Comparison of ENCODE assay signal across 9 mouse cellular contexts in genomic region chr1:163311861-163312811, GRCm38 (mm10). TPM values are rescaled to one million over a fixed set of nuclear protein-coding genes. Genes with fewer than 3 reads are reported as not detected.
DNase-seq lines count a peak whose midpoint lies in the region; ATAC-seq and TF ChIP-seq lines count a peak whose summit lies in the region.
"Had no signal": no experiment of that assay in that cellular context is flagged by ENCODE, and none has a peak within 500 bp of the region (broad histone marks: within the 10 kb centered on the region; RNA-seq: fewer than 3 reads in every experiment).

No protein-coding gene starts in this region.

- no peak for TF ChIP-seq POLR2A in brain, embryonic 14.5 days (IDR thresholded peaks at IDR 0.05; ENCODE audit: borderline replicate concordance, extremely low read depth, insufficient read depth, insufficient read length, poor library complexity, severe bottlenecking)

- H3K9ac ChIP-seq in hindbrain, postnatal 0 days (replicated peaks; ENCODE audit: low read length): peak overlapping the region; percentile 51
- no peak overlapping the region for H3K9ac ChIP-seq in liver, embryonic 16.5 days (ENCODE audit: low read depth, low read length)

- peak; percentile 23 to 32 for DNase-seq in cerebellum, postnatal 14 days
- DNase-seq in cerebellum, adult 11 months: no peak
- peak; percentile 59 for DNase-seq in brain, embryonic 14.5 days (ENCODE audit: low read depth)
- peak; percentile 72 for DNase-seq in gastrocnemius, postnatal 25 days
- DNase-seq in hindbrain, postnatal 0 days (ENCODE audit: low spot score): peak; percentile 20
- DNase-seq in ovary, postnatal 10 days (ENCODE audit: low spot score): peak; percentile 38
- DNase-seq in B cell, adult 2 months: no peak

- H3K27ac ChIP-seq in hindbrain, postnatal 0 days: peak overlapping the region; percentile 11
- H3K27ac ChIP-seq in liver, embryonic 16.5 days (ENCODE audit: low read length): no peak overlapping the region

- peak overlapping the region; percentile 69 for H3K4me2 ChIP-seq in hindbrain, postnatal 0 days (ENCODE audit: low read depth, low read length)
- peak overlapping the region; percentile 53 for H3K4me2 ChIP-seq in liver, embryonic 16.5 days (ENCODE audit: low read depth, low read length)

- peaks cover 5% of the 10 kb centered on the region for H3K4me1 ChIP-seq in hindbrain, postnatal 0 days (ENCODE audit: insufficient read depth, low read length)
- H3K4me1 ChIP-seq in liver, embryonic 16.5 days (ENCODE audit: control insufficient read depth, low read depth, low read length): no peaks in the 10 kb centered on the region; the same call in 1 of the 2 replicates

- 1% methylated on average over 56 of the region's 59 CpGs for WGBS in hindbrain, postnatal 0 days
- 2% methylated on average over 59 of the region's 59 CpGs for WGBS in liver, embryonic 16.5 days (ENCODE audit: insufficient replicate concordance)

- H3K9me3 ChIP-seq in hindbrain, postnatal 0 days (ENCODE audit: low read length): no peaks in the 10 kb centered on the region
- no peaks in the 10 kb centered on the region for H3K9me3 ChIP-seq in liver, embryonic 16.5 days (replicated peaks; ENCODE audit: control insufficient read depth, low read length)

- H3K36me3 ChIP-seq in hindbrain, postnatal 0 days (ENCODE audit: insufficient read depth, low read length): no peaks in the 10 kb centered on the region
- no peaks in the 10 kb centered on the region for H3K36me3 ChIP-seq in liver, embryonic 16.5 days (ENCODE audit: control insufficient read depth, insufficient read depth)

- TF ChIP-seq CTCF in brain, embryonic 14.5 days (IDR thresholded peaks at IDR 0.05; ENCODE audit: borderline replicate concordance, extremely low read depth, insufficient read depth, insufficient read length): 0 out of 2 replicates have a peak, but pooled peaks have one; percentile 7
- peak; percentile 40; the same call in 1 of the 2 replicates for TF ChIP-seq CTCF in hindbrain, postnatal 0 days (IDR thresholded peaks at IDR 0.05; ENCODE audit: low read depth)

- peak; percentile 72 for ATAC-seq in hindbrain, postnatal 0 days
- peak; percentile 27; the same call in 1 of the 2 replicates for ATAC-seq in liver, embryonic 16.5 days (ENCODE audit: low read depth)

- H3K4me3 ChIP-seq in hindbrain, postnatal 0 days (ENCODE audit: low read length): peak overlapping the region; percentile 48
- H3K4me3 ChIP-seq in liver, embryonic 16.5 days (ENCODE audit: low read depth, low read length): peak overlapping the region; percentile 43

- H3K27me3 ChIP-seq in hindbrain, postnatal 0 days (ENCODE audit: insufficient read depth, low read length): peaks cover 52% of the 10 kb centered on the region
- H3K27me3 ChIP-seq in liver, embryonic 16.5 days (ENCODE audit: control insufficient read depth, insufficient read depth, low read depth, low read length): peaks cover 73% of the 10 kb centered on the region

RNA-seq across cellular contexts. Expression of gene Prrx1, which starts 1.4 kb away (rescaled TPM):
- polyA plus RNA-seq in brain, embryonic 14.5 days (2012; rRNA removed): 7.2 and 8.9 TPM in 2 replicates
- 10 to 100 TPM; 35.5 to 43.2 TPM for total RNA-seq in gastrocnemius, postnatal 25 days (2021)
- 3.7 and 4.8 TPM in 2 replicates for total RNA-seq in hindbrain, postnatal 0 days (2014; rRNA removed)
- 4.4 and 4.9 TPM in 2 replicates for polyA plus RNA-seq in hindbrain, postnatal 0 days (2015; fragmentation: Nextera tagmentation; extraction: Ambion mirVana)
- 0.25 and 0.28 TPM in 2 replicates for polyA plus RNA-seq in liver, embryonic 16.5 days (2015; fragmentation: Nextera tagmentation; extraction: Ambion mirVana)
- total RNA-seq: hematopoietic stem cell, adult 5-6 weeks had no signal

Comparison
In these comparisons a context has a peak if more than half of its experiments do, and no peak if none do; other contexts are left out.
1. DNase-seq: peak in cerebellum, postnatal 14 days (2 of 2), brain, embryonic 14.5 days (single experiment), gastrocnemius, postnatal 25 days (single experiment), hindbrain, postnatal 0 days (single experiment) and ovary, postnatal 10 days (single experiment); none in cerebellum, adult 11 months (single experiment) and B cell, adult 2 months (0 of 2).